Mouse (Mus musculus) kidney, postnatal 10 days (tissue): Measurements from ENCODE around the gene Pitpnb.

ENCODE experiments used
- DNase-seq: peaks from one replicate; pipeline ENCODE4 v3.0.0; 2021; ENCODE audit warnings: mixed read lengths

The Pitpnb gene

GRCm38 (mm10) chr5:111344721-111345400 lies 14.3 kb downstream of the Pitpnb start:
- peak; percentile 2 for DNase-seq

GRCm38 (mm10) chr5:111356811-111357617 lies 26.5 kb downstream of the Pitpnb start:
- DNase-seq = no peak

DNA sequence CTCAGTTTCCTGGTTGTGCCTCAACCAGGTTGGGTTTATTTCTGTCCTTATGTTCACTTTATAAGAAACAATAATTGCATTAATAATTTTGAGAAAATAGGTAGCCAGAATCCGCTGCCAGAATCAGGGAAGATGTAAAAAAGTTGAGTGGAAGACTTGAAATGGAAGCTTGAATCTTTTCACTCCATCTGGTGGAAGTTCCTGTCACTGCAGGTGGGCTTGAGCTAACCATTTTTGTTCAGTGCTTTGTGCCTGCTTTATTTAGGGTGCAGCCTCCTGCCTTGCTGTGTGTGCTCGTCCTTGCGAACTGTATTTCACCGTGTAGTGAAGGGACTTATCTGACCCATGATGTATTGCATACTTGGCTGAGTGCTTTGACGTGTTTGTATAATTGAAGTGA lies 30.0 kb downstream of the Pitpnb start:
- no peak for DNase-seq

DNA sequence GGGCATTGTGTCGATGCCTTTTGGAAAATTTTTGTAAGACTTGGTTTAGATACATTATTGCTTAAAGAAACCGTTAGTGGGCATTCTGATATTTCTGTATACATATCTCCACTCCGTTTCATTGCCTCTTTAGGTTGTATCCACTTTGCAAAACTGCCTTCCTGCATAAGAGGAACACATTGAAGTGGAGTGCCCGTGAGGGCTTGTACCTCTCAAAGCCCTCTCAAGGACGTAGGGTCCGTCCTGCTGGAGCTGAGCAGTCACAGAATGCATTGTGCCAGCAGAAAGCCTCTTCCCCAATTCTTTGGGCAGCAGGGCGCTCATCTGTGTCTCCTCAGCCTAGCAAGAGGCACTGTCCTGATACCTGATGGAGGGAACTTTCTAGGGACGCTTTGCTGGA lies 30.5 kb downstream of the Pitpnb start:
- no peak for DNase-seq

DNA sequence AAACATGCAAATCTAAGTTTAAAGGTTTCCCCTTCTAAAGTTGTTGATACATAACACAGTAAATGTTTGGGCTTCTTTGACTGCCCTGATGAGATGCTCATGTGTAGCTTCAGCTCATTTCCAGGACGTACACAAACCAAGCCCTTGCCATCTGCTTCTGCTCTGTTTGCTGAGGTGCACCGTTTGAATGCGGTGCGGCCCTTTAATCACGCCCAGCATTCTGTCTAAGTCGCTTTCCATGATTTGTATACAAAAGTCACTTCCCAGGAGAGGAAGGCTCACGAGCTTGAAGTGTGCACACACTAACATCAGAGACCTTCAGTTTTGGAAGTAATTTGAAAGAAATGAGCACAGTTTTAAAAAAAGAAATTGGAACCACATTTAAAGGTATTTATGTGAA lies 31.3 kb downstream of the Pitpnb start:
- DNase-seq = no peak

DNA sequence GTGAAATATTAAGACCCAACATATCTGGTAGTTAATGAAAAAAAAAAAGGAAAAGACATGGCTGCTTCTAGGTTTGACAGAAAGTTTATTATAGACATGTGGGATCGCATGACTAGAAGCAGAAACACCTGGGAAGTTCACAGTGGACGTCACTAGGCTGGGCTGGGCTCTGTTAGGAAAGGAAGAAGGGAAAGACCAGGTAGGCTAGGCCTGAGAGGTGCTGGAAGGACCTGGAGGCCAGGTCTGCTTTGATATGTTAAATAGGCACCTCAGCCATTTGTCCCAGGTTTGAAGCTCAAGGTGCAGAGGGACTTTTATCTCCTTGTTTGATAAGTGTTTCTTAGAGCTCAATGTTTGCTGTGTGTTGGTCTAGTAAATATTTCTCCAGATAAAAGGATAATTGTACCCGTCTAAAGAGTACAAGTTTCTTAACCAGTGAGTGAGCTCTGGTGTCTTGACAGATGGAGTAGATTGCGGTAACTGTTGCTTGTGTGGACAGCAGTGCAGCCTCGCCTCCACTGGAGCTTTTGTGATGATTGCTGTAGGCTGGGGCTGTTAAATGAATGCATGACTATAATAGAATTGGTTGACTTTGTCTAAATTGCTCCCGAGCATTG lies 33.0 kb downstream of the Pitpnb start:
- DNase-seq = no peak

GRCm38 (mm10) chr5:111364533-111364932 lies 34.0 kb downstream of the Pitpnb start:
- DNase-seq = peak; percentile 71

DNA sequence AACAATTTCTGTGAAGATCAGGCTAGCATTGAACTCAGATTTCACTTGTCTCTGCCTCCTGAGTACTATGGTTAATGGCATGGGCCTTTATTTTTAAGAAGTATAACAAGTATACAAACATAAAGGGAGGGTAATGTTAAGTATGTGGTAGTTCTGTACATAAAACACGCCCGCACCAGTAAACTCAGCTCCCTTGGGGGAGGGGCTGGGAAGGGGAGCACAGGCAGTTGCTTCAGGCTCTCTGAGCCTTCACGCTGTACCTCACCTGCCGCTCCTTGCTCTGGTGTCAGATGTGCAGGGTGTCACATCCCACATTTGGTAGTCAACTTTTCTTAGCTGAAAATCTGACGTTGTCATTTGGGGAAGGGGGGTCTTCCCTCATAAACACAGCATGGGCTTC lies 35.6 kb downstream of the Pitpnb start:
- DNase-seq = no peak

- no peak for DNase-seq
These were observed 37.5 kb downstream of the Pitpnb start for GRCm38 (mm10) chr5:111367937-111368517.

GRCm38 (mm10) chr5:111368576-111368975 lies 38.0 kb downstream of the Pitpnb start:
- no peak for DNase-seq

DNA sequence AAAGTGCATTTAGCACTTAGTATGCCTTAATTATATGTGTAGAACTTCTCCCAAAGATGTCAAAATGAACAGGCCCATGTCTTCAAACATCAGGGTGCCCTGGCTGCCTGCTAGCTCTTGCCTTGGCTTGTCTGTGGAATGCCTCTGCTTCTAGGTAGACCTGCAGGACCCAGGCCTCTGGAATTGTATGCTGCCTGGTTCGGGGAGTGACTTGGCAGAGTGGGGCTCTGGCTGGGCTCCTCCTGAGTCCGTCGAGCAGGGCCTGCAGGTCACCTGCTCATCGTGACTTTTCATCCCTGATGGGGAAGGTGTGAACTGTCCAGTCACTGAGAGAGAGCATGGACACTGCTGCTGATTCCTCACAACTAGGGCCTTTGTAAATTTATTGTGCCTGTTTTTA lies 45.1 kb downstream of the Pitpnb start:
- DNase-seq = peak; percentile 37

DNA sequence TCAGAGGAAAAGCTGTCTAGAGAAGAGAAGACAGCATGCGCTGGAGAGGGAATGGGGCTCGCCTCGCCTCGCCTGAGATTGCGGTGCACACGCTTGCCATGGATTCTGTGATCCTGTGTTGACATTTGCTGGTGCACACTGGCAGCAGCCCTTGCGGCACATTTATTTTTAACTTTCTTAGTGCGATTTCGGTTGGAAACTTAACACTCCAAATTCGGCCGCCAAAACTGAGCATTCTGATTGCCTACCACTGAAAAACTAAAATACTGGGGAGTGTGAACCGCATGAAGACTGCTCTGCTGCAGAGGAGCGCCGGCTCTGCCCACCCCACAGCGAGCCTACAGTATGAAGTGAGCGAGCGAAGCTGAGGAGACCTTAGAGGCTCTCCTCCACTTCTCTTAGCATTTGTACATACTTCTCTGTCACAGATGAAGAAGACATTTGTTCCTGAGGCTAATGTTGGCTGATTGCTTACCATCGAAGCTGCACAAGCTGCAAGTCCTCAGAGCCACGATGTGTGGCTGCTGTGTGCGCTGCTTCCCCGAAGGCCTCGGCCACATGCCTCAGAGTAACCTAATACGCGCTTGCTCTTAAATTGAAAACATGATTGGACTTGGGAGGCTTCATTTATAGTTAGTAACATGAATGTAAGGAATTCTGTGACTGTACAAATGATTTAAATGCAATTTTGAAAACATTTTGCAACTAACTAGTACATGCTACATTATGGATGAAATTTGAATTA lies 45.9 kb downstream of the Pitpnb start:
- DNase-seq = no peak

DNA sequence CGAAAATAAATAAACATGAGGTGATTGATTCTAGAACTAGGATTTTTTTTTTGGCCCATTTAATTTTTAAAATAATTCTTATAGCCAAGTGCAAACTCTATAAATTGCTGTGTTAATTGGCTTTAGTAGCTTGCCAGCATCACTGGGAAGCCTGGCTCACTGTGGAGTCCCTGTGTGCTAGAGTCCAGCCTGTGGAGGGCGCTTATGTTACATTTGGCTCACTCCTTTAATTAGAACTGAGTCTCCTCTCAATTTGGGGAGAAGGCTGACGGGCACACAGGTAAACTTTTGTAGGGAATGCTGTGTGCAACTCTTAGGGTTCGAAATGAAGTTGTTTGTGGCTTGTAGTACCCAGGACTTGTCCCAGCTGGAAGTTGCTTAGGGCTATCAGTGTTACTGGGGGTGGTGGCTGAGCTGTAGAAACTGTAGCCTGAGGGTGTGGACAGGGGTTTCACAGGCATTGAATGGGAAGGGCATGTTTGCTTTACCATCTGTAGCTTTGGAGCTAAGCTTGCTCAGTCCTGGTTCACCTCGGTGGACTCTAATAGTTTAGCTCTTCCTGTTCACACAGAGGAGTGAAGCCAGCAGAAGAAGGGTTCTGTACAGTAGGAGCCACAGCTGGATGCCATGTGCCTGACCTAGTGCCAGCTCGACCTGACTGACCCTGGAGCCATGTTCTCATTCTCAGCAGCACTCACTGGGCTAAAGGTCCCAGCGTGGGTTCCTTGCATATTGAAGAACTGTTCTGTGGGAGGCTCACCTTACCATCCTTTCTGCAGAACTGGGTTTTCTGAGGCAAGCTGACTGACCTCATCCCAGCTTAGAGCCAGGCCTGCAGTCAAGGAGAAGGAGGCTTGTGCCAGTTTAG lies 47.8 kb downstream of the Pitpnb start:
- DNase-seq = no peak

DNA sequence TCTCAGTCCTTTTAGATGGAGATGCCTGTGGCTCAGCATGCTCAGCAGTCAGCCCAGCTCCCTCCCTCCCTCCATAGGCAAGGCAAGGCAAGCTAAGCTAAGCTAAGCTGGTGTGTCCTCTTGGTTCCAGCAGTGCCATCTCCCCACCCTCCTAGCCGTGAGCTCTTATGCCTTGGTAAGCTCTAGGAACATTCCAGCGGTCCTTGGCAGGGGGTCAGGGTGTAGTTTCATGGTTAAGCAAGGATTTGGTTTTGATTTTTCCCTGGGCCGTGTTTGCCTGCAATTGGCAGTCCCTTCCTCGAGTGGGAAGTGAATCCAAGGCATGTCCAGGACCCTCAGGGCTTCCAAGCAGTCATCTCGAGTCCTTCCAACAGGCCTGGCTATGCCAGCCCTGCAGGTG lies 52.8 kb downstream of the Pitpnb start:
- DNase-seq = no peak

DNA sequence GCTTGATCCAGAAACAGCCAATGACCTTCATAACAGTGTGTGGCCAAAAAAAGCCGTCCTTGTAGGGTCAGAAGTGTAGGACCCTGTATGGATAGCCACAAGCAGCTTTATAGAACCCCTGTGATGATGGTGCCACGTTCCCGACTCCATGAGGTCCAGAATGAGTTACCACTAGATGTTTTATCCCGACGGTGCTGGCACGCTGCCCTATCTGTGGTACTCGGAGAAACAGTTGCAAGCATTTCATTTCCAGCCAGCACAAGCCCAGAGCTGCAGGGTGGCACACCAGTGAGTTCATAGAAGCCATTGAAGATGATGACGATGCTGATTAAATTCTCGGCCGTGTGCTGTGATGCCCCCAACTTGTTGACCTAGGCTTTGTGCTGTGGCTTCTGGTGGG lies 60.3 kb downstream of the Pitpnb start:
- DNase-seq = no peak

GRCm38 (mm10) chr5:111391485-111391884 lies 60.9 kb downstream of the Pitpnb start:
- DNase-seq = no peak

DNA sequence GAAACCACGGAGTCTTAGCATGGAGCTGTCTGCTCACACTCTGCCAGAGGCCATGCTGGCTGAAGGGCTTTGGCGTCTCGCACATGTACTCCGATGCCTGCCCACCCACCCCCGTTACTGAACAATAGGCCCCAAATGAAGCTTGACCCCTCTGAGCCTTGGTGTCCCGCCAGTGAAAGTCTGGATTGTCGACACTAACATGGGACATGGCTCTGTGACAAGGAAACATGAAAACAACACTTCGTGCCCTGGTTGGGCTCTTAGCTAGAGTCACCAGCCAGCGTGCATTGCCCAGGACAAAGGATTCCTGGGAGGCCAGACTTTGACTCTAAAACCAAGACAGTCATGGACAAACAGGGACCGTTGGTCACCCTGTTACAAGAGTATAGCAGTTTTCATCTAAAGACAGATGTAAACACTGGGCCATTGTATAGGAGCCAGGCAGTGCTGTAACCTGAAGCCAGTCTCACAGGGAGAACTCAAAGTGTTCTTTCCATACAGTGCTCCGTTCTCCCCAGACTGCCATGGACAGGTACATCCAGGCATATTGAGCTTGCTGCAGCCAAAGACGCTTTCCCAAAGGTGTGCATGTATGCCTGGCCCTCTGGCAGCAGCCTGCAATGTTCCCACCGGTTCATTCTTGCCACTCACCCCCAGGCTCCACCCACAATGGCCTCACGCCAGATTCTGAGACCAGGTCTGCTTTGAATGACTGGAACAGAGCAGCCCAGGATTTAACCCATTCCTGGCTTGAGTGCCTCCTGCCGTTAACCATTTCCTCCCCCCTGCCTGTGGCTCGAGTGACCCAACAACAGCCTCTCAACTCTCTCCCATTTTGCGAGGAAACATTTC lies 63.0 kb downstream of the Pitpnb start:
- peak; percentile 84 for DNase-seq

GRCm38 (mm10) chr5:111394198-111395053 lies 63.9 kb downstream of the Pitpnb start:
- DNase-seq = no peak

GRCm38 (mm10) chr5:111395771-111396170 lies 65.2 kb downstream of the Pitpnb start:
- no peak for DNase-seq

- no peak for DNase-seq
These were observed 65.6 kb downstream of the Pitpnb start for GRCm38 (mm10) chr5:111396199-111396598.
